Mouse (Mus musculus) heart, postnatal 0 days (tissue): ENCODE data around the gene Rad18.

Experiments
- CTCF ChIP-seq: IDR thresholded peaks from 2 replicates; pipeline ENCODE4 v1.5.1; 2016; ENCODE audit warnings: antibody characterized with exemption, control low read depth, low read depth
- EP300 ChIP-seq: IDR thresholded peaks from 2 replicates; pipeline ENCODE4 v1.6.1; 2016; ENCODE audit warnings: antibody characterized with exemption, low read depth

DNA sequence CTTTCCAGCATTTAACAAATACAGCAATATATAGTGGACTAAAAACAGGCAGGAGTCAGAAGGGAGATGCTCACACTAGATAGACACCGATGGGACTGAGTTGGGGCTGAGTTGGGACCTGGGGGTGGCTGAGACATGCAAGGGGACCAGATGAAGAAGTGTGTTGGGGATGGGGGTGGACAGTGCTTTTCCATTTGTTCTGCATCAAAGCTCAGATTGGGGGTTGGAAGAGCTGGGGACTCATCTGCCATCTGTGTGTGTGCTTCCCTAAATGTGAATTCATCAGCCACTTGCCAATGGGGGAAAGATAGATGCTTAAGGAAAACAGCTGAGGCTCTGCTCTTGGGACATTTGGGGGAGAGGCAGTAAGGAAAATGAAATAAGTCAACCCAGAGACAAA lies 23.5 kb upstream of the Rad18 start:
- TF ChIP-seq CTCF (no peak), EP300 (no peak)
